Mouse (Mus musculus) kidney, adult 2 months (tissue): ENCODE measurements at regions not wholly inside any gene's neighbourhood (a gene's known extent, or its start where the extent isn't known, plus 50 kb on each side); places are given as distances from the start of the nearest gene placed in this dataset.
A peak's percentile ranks its signal among the peaks of the same experiment; 100 is the strongest.

Source experiments
- DNase-seq: peaks from one replicate; pipeline ENCODE4 v3.0.0; 2021
- H3K27ac ChIP-seq: fragments of 200-500 bp; 2 replicates; pipeline ENCODE4 v1.5.1; 2012; ENCODE audit warnings: low read depth, low read length, control low read depth, inconsistent platforms; ENCODE audit not compliant: insufficient read depth
- H3K27me3 ChIP-seq: fragments of 200-500 bp; replicated peaks from 2 replicates; pipeline ENCODE4 v1.6.1; 2012; ENCODE audit warnings: mild to moderate bottlenecking, moderate library complexity, low read length, inconsistent platforms; ENCODE audit not compliant: control insufficient read depth, insufficient read depth
- H3K36me3 ChIP-seq: fragments of 200-500 bp; 2 replicates; pipeline ENCODE4 v1.6.1; 2012; ENCODE audit warnings: mild to moderate bottlenecking, moderate library complexity, low read length, inconsistent platforms; ENCODE audit not compliant: control insufficient read depth, insufficient read depth
- H3K4me1 ChIP-seq: fragments of 200-500 bp; 2 replicates; pipeline ENCODE4 v1.6.1; 2011; ENCODE audit warnings: low read length; ENCODE audit not compliant: control insufficient read depth, insufficient read depth
- H3K4me3 ChIP-seq: fragments of 200-500 bp; 2 replicates; pipeline ENCODE4 v1.5.1; 2011; ENCODE audit warnings: mild to moderate bottlenecking, low read depth, low read length, control low read depth; ENCODE audit not compliant: insufficient read depth
- CTCF ChIP-seq: fragments of 200-500 bp; conservative IDR thresholded peaks from 2 replicates; pipeline ENCODE4 v1.5.1; 2011; ENCODE audit warnings: low read depth, mild to moderate bottlenecking, control low read depth, low read length, moderate library complexity, mixed read lengths; ENCODE audit not compliant: insufficient read depth, insufficient read length
- POLR2A ChIP-seq: fragments of 200-500 bp; IDR thresholded peaks from one replicate; pipeline ENCODE4 v1.6.1; 2011; ENCODE audit warnings: low read depth, low read length, control low read depth
- WGBS: fragments of 180-500 bp; shearing (Covaris S2); methylation state at CpG from one replicate; pipeline ENCODE4 v1.1.7; 2018; 5-methylcytosine and 5-hydroxymethylcytosine counted together

DNA sequence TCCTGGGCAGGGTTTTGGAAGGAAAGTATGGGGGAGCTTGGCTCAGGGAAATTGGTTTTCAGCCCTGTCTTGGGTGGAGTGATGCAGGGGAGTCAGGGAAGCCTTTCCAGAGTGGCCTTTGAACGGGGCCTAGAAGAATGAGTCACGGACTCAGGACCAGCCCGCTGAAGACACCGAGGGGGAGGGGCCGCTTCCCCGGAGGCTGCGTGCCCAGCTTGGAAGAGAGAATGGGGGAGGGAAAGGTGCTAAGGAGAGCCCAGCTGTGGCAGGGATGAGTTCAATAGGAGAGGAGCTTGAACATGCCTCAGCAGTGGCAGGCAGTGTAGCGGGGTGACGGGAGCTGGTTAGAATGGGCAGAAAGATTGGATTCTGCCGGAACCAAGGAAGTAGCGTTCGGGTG is 337.8 kb downstream of the Zfp706 start:
- no peaks in the 10 kb centered on the region for H3K4me1 ChIP-seq
- 40% methylated on average over 12 of the region's 12 CpGs for WGBS
- no peak overlapping the region for H3K4me3 ChIP-seq
- TF ChIP-seq CTCF, result no peak
- no peak for TF ChIP-seq POLR2A
- DNase-seq, result peak; percentile 16
- no peaks in the 10 kb centered on the region for H3K36me3 ChIP-seq
- no peaks in the 10 kb centered on the region for H3K27me3 ChIP-seq
- H3K27ac ChIP-seq, result no peak overlapping the region

DNA sequence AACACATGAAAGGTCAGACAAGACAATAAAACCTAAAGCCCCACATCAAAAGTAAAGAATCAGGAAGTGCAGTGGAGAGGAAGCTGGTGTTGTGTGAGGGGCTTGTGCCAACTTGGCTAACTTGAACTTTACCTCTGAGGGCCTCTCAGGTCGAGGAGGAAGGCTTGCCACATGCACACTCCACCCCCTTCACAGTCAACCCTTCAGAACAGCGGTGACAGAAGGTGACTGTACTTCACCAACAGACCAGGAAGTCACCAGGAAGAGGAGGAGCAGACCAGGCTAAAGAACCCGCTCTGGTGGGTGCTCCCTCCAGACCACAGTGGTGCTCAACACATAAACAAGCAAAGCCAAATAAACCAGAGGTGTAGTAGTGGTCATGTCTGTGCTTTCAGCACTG is 341.0 kb downstream of the Zfp706 start:
- no peak for TF ChIP-seq CTCF
- no peak for TF ChIP-seq POLR2A
- Histone ChIP-seq H3K4me3 (no peak overlapping the region), H3K27ac (no peak overlapping the region), H3K27me3 (no peaks in the 10 kb centered on the region), H3K36me3 (no peaks in the 10 kb centered on the region), H3K4me1 (no peaks in the 10 kb centered on the region)
- DNase-seq, result no peak
- WGBS, result 46% methylated on average over 3 of the region's 3 CpGs

DNA sequence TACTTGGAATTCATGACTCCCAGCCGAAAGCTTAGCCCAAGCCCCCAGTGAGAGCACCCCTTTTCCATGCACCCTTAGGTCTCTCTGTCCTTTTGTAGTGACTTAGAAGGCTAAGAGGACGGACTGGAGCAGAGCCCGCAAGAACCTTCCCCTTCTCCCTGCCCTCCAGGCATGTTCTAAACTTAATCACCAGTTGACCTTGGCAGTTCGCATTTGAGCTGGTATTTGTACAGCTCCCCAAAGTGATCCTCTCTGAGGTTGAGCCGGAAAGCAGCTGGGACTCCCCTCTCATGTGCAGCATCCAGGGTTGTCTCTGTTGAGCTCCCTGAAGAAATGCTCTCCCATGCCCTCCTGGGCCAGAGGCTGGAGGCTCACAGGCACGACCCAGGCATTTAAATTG is 343.2 kb downstream of the Zfp706 start:
- no peaks in the 10 kb centered on the region for H3K4me1 ChIP-seq
- peak; percentile 20 for DNase-seq
- no peak overlapping the region for H3K27ac ChIP-seq
- H3K36me3 ChIP-seq, result no peaks in the 10 kb centered on the region
- 77% methylated on average over 6 of the region's 6 CpGs for whole genome bisulfite sequencing
- H3K27me3 ChIP-seq, result no peaks in the 10 kb centered on the region
- no peak overlapping the region for H3K4me3 ChIP-seq
- TF ChIP-seq POLR2A, result no peak
- TF ChIP-seq CTCF, result no peak

DNA sequence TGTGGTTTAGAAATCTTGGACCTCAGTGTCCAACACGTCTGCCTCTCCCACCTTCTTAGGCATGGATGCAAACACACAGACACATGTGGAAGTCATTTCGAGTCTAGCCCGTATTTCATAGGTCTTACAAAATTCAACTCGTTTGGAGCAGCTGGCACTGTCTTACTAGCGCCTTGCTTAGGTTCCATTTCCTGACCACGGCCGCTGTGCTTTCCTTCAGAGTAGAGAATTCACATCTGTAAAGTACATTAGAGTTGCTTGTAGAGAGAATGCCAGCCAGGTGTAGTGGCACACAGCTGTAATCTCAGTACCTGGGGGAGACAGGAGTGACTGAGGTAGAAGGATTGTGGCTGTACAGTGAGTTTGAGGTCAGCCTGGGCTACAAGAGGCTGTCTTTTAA is 346.6 kb downstream of the Zfp706 start:
- DNase-seq, result no peak
- no peaks in the 10 kb centered on the region for H3K27me3 ChIP-seq
- WGBS, result 66% methylated on average over 7 of the region's 7 CpGs
- no peak overlapping the region for H3K27ac ChIP-seq
- H3K4me1 ChIP-seq, result no peaks in the 10 kb centered on the region
- H3K4me3 ChIP-seq, result no peak overlapping the region
- TF ChIP-seq CTCF (no peak), POLR2A (no peak)
- no peaks in the 10 kb centered on the region for H3K36me3 ChIP-seq
